25 mouse cellular contexts compared by ENCODE assay signal in genomic region chr7:143752056-143752455, GRCm38 (mm10). TPM values are rescaled to one million over a fixed set of nuclear protein-coding genes. Genes with fewer than 3 reads are reported as not detected.
DNase-seq lines count a peak whose midpoint lies in the region; ATAC-seq and TF ChIP-seq lines count a peak whose summit lies in the region.
"Had no signal": no experiment of that assay in that cellular context is flagged by ENCODE, and none has a peak within 500 bp of the region (broad histone marks: within the 10 kb centered on the region; RNA-seq: fewer than 3 reads in every experiment).

No protein-coding gene starts in this region.

- H3K27ac ChIP-seq in liver, adult 2 months (replicated peaks; ENCODE audit: insufficient read depth, low read depth, low read length), result no peak overlapping the region
- H3K27ac ChIP-seq in liver, embryonic 12.5 days, result no peak overlapping the region
- no peak overlapping the region for H3K27ac ChIP-seq in intestine, embryonic 16.5 days (ENCODE audit: low read length)
- H3K27ac ChIP-seq in small intestine, adult 2 months (ENCODE audit: insufficient read depth, low read depth, low read length), result peak overlapping the region; percentile 75
- H3K27ac ChIP-seq: embryonic facial prominence, embryonic 10.5 days; embryonic facial prominence, embryonic 12.5 days; forebrain, embryonic 13.5 days; forebrain, embryonic 15.5 days had no signal

- TF ChIP-seq CTCF in liver, adult 2 months (IDR thresholded peaks at IDR 0.05; ENCODE audit: low read depth, low read length), result peak; percentile 30; the same call in 1 of the 2 replicates
- TF ChIP-seq CTCF in small intestine, adult 2 months (IDR thresholded peaks at IDR 0.05; ENCODE audit: extremely low read depth, insufficient read length, insufficient replicate concordance, low read depth, low read length), result no peak

- no peak for TF ChIP-seq POLR2A in liver, adult 2 months (IDR thresholded peaks at IDR 0.05; ENCODE audit: extremely low read depth, insufficient read depth, low read length)
- TF ChIP-seq POLR2A in small intestine, adult 2 months (IDR thresholded peaks at IDR 0.05; ENCODE audit: low read depth, low read length), result no peak

- H3K36me3 ChIP-seq in liver, adult 2 months (ENCODE audit: control insufficient read depth, insufficient read depth, low read length), result no peaks in the 10 kb centered on the region
- no peaks in the 10 kb centered on the region for H3K36me3 ChIP-seq in liver, embryonic 12.5 days
- H3K36me3 ChIP-seq in intestine, embryonic 16.5 days (ENCODE audit: control insufficient read depth, insufficient read depth, low read length), result no peaks in the 10 kb centered on the region
- no peaks in the 10 kb centered on the region for H3K36me3 ChIP-seq in small intestine, adult 2 months (ENCODE audit: control insufficient read depth, insufficient read depth, low read length)
- H3K36me3 ChIP-seq: embryonic facial prominence, embryonic 10.5 days; embryonic facial prominence, embryonic 12.5 days; forebrain, embryonic 15.5 days; G1E had no signal

- H3K27me3 ChIP-seq in liver, adult 2 months (ENCODE audit: control insufficient read depth, insufficient read depth, low read length), result no peaks in the 10 kb centered on the region
- H3K27me3 ChIP-seq in liver, embryonic 12.5 days (replicated peaks), result peaks cover 54% of the 10 kb centered on the region
- H3K27me3 ChIP-seq in intestine, embryonic 16.5 days (replicated peaks; ENCODE audit: control insufficient read depth, insufficient read depth, low read length), result peaks cover 6% of the 10 kb centered on the region; the same call in 1 of the 2 replicates
- H3K27me3 ChIP-seq in small intestine, adult 2 months (ENCODE audit: control insufficient read depth, insufficient read depth, low read length), result no peaks in the 10 kb centered on the region
- H3K27me3 ChIP-seq: Patski had no signal

- DNase-seq in adrenal gland, postnatal 14 days, result peak; percentile 12
- DNase-seq in adrenal gland, postnatal 10 days, result no peak
- DNase-seq in liver, adult 2 months (ENCODE audit: extremely low read depth, low read depth, low spot score), result peak; percentile 95
- DNase-seq in retina, embryonic 14.5 days (ENCODE audit: low spot score), result no peak
- DNase-seq: adrenal gland, postnatal 36 days; cerebellum, adult 9-10 months; forebrain, postnatal 0 days had no signal

- no peak overlapping the region for H3K4me3 ChIP-seq in liver, adult 2 months (ENCODE audit: insufficient read depth, low read depth, low read length)
- H3K4me3 ChIP-seq in liver, embryonic 12.5 days, result no peak overlapping the region
- no peak overlapping the region for H3K4me3 ChIP-seq in intestine, embryonic 16.5 days (ENCODE audit: low read length)
- no peak overlapping the region for H3K4me3 ChIP-seq in small intestine, adult 2 months (ENCODE audit: low read depth, low read length)
- H3K4me3 ChIP-seq: embryonic facial prominence, embryonic 10.5 days; embryonic facial prominence, embryonic 12.5 days; forebrain, embryonic 13.5 days; forebrain, embryonic 15.5 days had no signal

- no peaks in the 10 kb centered on the region for H3K9me3 ChIP-seq in liver, embryonic 12.5 days (replicated peaks)
- H3K9me3 ChIP-seq in intestine, embryonic 16.5 days (ENCODE audit: control insufficient read depth, low read length), result no peaks in the 10 kb centered on the region
- H3K9me3 ChIP-seq: embryonic facial prominence, embryonic 10.5 days; embryonic facial prominence, embryonic 12.5 days; forebrain, embryonic 13.5 days; forebrain, embryonic 15.5 days; G1E had no signal

- peaks cover 39% of the 10 kb centered on the region for H3K4me1 ChIP-seq in liver, adult 2 months (ENCODE audit: control insufficient read depth, insufficient read depth, low read length)
- peaks cover 20% of the 10 kb centered on the region for H3K4me1 ChIP-seq in liver, embryonic 12.5 days
- H3K4me1 ChIP-seq in intestine, embryonic 16.5 days (ENCODE audit: control insufficient read depth, insufficient read depth, low read length), result peaks cover 10% of the 10 kb centered on the region
- peaks cover 14% of the 10 kb centered on the region for H3K4me1 ChIP-seq in small intestine, adult 2 months (ENCODE audit: control insufficient read depth, insufficient read depth, insufficient read length, low read length)

- no peaks in the 10 kb centered on the region for H3K79me2 ChIP-seq in liver, adult 2 months (ENCODE audit: control insufficient read depth, insufficient read depth, low read length)

- WGBS in liver, adult 2 months, result 16% methylated on average over 4 of the region's 4 CpGs
- WGBS in liver, embryonic 12.5 days (ENCODE audit: insufficient replicate concordance), result 30% methylated on average over 4 of the region's 4 CpGs
- 53% methylated on average over 4 of the region's 4 CpGs for WGBS in intestine, embryonic 16.5 days
- WGBS in small intestine, adult 2 months, result 37% methylated on average over 4 of the region's 4 CpGs

- no peak overlapping the region for H3K9ac ChIP-seq in liver, adult 2 months (ENCODE audit: low read depth, low read length)
- H3K9ac ChIP-seq in liver, embryonic 12.5 days, result no peak overlapping the region
- H3K9ac ChIP-seq in intestine, embryonic 16.5 days (ENCODE audit: low read depth, low read length), result no peak overlapping the region
- H3K9ac ChIP-seq: embryonic facial prominence, embryonic 12.5 days; forebrain, embryonic 13.5 days; forebrain, embryonic 15.5 days; forebrain, postnatal 0 days had no signal

- ATAC-seq in liver, embryonic 12.5 days, result no peak
- ATAC-seq in intestine, embryonic 16.5 days, result peak; percentile 41
- ATAC-seq in frontal cortex, adult (ENCODE audit: low TSS enrichment), result no peak
- ATAC-seq: activated CD4-positive, CD25-positive, alpha-beta regulatory T cell, adult 4 months; CD4-positive, CD25-positive, alpha-beta regulatory T cell, adult 4 months; forebrain, embryonic 13.5 days; forebrain, embryonic 15.5 days; forebrain, postnatal 0 days; Patski had no signal

- no peak overlapping the region for H3K4me2 ChIP-seq in liver, embryonic 12.5 days
- no peak overlapping the region for H3K4me2 ChIP-seq in intestine, embryonic 16.5 days (ENCODE audit: low read depth, low read length)
- H3K4me2 ChIP-seq: embryonic facial prominence, embryonic 12.5 days; forebrain, embryonic 13.5 days; forebrain, embryonic 15.5 days had no signal

RNA-seq across cellular contexts. Expression of gene Osbpl5, which starts 4.7 kb away (rescaled TPM):
- total RNA-seq in adrenal gland, postnatal 14 days (2021), result 26.0 and 36.8 TPM in 2 replicates
- total RNA-seq in adrenal gland, postnatal 10 days (2021), result 10 to 100 TPM; 30.1 to 34.0 TPM
- 2.7 and 2.8 TPM in 2 replicates for total RNA-seq in liver, adult 2 months (2014; rRNA removed)
- polyA plus RNA-seq in liver, adult 2 months (2012; rRNA removed), result 3.0 and 3.8 TPM in 2 replicates
- polyA plus RNA-seq in liver, embryonic 12.5 days (2016; fragmentation: Nextera tagmentation; extraction: Ambion mirVana), result 4.7 and 4.8 TPM in 2 replicates
- 26.4 and 29.0 TPM in 2 replicates for polyA plus RNA-seq in intestine, embryonic 16.5 days (2015; fragmentation: Nextera tagmentation; extraction: Ambion mirVana)
- 15.9 and 23.1 TPM in 2 replicates for polyA plus RNA-seq in small intestine, adult 2 months (2012; rRNA removed)
- polyA plus RNA-seq: G1E had no signal

RNA-seq across cellular contexts. Expression of gene Mrgprg, which starts 14.7 kb away (rescaled TPM):
- 0.85 and 1.5 TPM in 2 replicates for total RNA-seq in adrenal gland, postnatal 14 days (2021)
- under 1 TPM; 0.18 to 0.58 TPM for total RNA-seq in adrenal gland, postnatal 10 days (2021)
- total RNA-seq in liver, adult 2 months (2014; rRNA removed), result not detected in 2 replicates
- polyA plus RNA-seq in liver, adult 2 months (2012; rRNA removed), result 0.05 TPM in 1 of 2 replicates, not detected in the other
- polyA plus RNA-seq in liver, embryonic 12.5 days (2016; fragmentation: Nextera tagmentation; extraction: Ambion mirVana), result not detected in 2 replicates
- not detected in 2 replicates for polyA plus RNA-seq in intestine, embryonic 16.5 days (2015; fragmentation: Nextera tagmentation; extraction: Ambion mirVana)
- polyA plus RNA-seq in small intestine, adult 2 months (2012; rRNA removed), result 0.27 TPM in 1 of 2 replicates, not detected in the other
- total RNA-seq: CH12.LX; forebrain, postnatal 0 days had no signal
- polyA plus RNA-seq: activated CD4-positive, CD25-positive, alpha-beta regulatory T cell, adult 4 months; C2C12; CD4-positive, CD25-positive, alpha-beta regulatory T cell, adult 4 months; cerebellum, adult 2 months; cortical plate, adult 2 months; embryonic facial prominence, embryonic 10.5 days; embryonic facial prominence, embryonic 12.5 days; embryonic facial prominence, embryonic 14.5 days; forebrain, embryonic 11.5 days; forebrain, embryonic 13.5 days; forebrain, embryonic 15.5 days; forebrain, postnatal 0 days; G1E; Patski had no signal

RNA-seq across cellular contexts. Expression of gene Mrgpre, which starts 32.2 kb away (rescaled TPM):
- total RNA-seq in adrenal gland, postnatal 14 days (2021), result 2.1 and 2.7 TPM in 2 replicates
- total RNA-seq in adrenal gland, postnatal 10 days (2021), result 1 to 10 TPM; 2.6 to 3.0 TPM
- total RNA-seq in liver, adult 2 months (2014; rRNA removed), result 0.09 and 0.54 TPM in 2 replicates
- polyA plus RNA-seq in liver, adult 2 months (2012; rRNA removed), result 0.52 and 0.78 TPM in 2 replicates
- 0.20 and 0.33 TPM in 2 replicates for polyA plus RNA-seq in liver, embryonic 12.5 days (2016; fragmentation: Nextera tagmentation; extraction: Ambion mirVana)
- 1.4 and 1.5 TPM in 2 replicates for polyA plus RNA-seq in intestine, embryonic 16.5 days (2015; fragmentation: Nextera tagmentation; extraction: Ambion mirVana)
- polyA plus RNA-seq in small intestine, adult 2 months (2012; rRNA removed), result 1.6 and 3.6 TPM in 2 replicates
- total RNA-seq: G1E had no signal
- polyA plus RNA-seq: G1E had no signal

Comparison
In these comparisons a context has a peak if more than half of its experiments do, and no peak if none do; other contexts are left out.
1. DNase-seq: peak in adrenal gland, postnatal 14 days (single experiment) and liver, adult 2 months (single experiment); none in adrenal gland, postnatal 10 days (single experiment) and retina, embryonic 14.5 days (single experiment).